Mouse (Mus musculus): ENCODE results near the gene Tph1.

DNA sequence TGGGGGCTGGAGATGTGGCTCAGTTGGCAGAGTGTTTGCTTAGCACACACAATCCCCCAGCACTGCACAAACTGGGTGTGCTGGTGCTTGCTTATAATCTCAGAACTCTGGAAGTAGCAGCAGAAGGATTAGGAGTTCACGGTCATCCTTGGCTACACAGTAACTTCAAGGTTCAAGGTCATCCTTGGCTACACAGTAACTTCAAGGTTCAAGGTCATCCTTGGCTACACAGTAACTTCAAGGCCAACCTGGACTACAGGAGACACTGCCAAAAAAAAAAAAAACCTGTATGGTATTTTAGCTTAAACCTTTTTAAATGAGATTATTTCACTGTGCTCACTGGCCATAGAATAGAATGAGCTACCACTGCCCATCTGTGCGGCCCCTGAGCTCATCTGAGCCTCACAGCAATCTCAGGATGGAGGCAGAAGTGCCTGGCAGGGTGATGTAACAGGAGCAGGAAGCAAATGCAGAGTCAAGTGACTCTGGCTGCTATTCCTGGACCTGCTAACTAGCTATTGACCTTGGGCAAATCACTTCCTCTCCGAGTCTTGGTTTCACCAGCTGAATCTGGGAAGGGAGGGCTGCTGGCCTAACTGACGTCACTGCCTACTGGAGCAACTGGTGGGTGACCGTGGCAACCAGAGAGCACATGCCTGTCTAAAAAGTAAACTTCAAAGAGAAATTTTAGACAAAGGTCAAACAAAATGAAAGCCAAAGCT, 56.9 kb downstream of the Tph1 start:
- TF ChIP-seq CTCF (conservative IDR thresholded peaks at IDR 0.05; ENCODE audit: insufficient read depth, insufficient read length, low read depth, low read length) (no peak), POLR2A (IDR thresholded peaks at IDR 0.05; ENCODE audit: low read depth, low read length) (no peak)

All from kidney, adult 2 months (tissue).